Mouse (Mus musculus) megakaryocyte, adult 5-6 weeks (primary cell): ENCODE measurements around the gene Ppp2r3a. TPM values are rescaled to one million over a fixed set of nuclear protein-coding genes. Genes with fewer than 3 reads are reported as not detected.
A peak's percentile ranks its signal among the peaks of the same experiment; 100 is the strongest.

Source experiments
- ATAC-seq: 2 replicates; pipeline ENCODE4 v1.8.0; 2016; ENCODE audit warnings: mild to moderate bottlenecking, inconsistent platforms; ENCODE audit not compliant: poor library complexity, severe bottlenecking
- total RNA-seq, 2 experiments: library from RNA; stranded (forward) in 1 of 2; stranded (reverse) in 1 of 2; fragments of 153-499, 151-499 nt in 1 of 2; fragments of 221-1000, 200-1000 nt in 1 of 2; gene quantifications; 2 replicates each; pipeline versions ENCODE4 v1.2.3 to v1.2.4; 2015 to 2017

Gene Ppp2r3a
- total RNA-seq, 2 experiments from 2014 or later, result 3.5 to 5.6 TPM

GRCm38 (mm10) chr9:101253136-101253535 lies 1.5 kb upstream of the Ppp2r3a start:
- ATAC-seq, result no peak

GRCm38 (mm10) chr9:101252541-101252940 lies 946 bp upstream of the Ppp2r3a start:
- ATAC-seq, result no peak

GRCm38 (mm10) chr9:101250981-101251643 lies 483 bp downstream of the Ppp2r3a start:
- peak; percentile 75 for ATAC-seq

- ATAC-seq, result no peak
These were observed 1.1 kb downstream of the Ppp2r3a start for GRCm38 (mm10) chr9:101250486-101250885.

- no peak for ATAC-seq
These were observed 2.0 kb downstream of the Ppp2r3a start for GRCm38 (mm10) chr9:101249626-101250025.

GRCm38 (mm10) chr9:101247541-101247940 lies 4.1 kb downstream of the Ppp2r3a start:
- ATAC-seq, result no peak

GRCm38 (mm10) chr9:101245493-101245892 lies 6.1 kb downstream of the Ppp2r3a start:
- ATAC-seq, result no peak

GRCm38 (mm10) chr9:101243711-101244110 lies 7.9 kb downstream of the Ppp2r3a start:
- ATAC-seq, result no peak

GRCm38 (mm10) chr9:101240161-101240560 lies 11.4 kb downstream of the Ppp2r3a start:
- ATAC-seq, result no peak

GRCm38 (mm10) chr9:101235786-101236185 lies 15.8 kb downstream of the Ppp2r3a start:
- ATAC-seq, result no peak

- ATAC-seq, result peak; percentile 38; the same call in 1 of the 2 replicates
These were observed 19.6 kb downstream of the Ppp2r3a start for GRCm38 (mm10) chr9:101232034-101232433.

GRCm38 (mm10) chr9:101230028-101230427 lies 21.6 kb downstream of the Ppp2r3a start:
- peak; percentile 35; the same call in 1 of the 2 replicates for ATAC-seq

- ATAC-seq, result no peak
These were observed 22.7 kb downstream of the Ppp2r3a start for GRCm38 (mm10) chr9:101228892-101229291.

GRCm38 (mm10) chr9:101207984-101208383 lies 43.6 kb downstream of the Ppp2r3a start:
- no peak for ATAC-seq

GRCm38 (mm10) chr9:101206516-101206915 lies 45.1 kb downstream of the Ppp2r3a start:
- no peak for ATAC-seq

GRCm38 (mm10) chr9:101205216-101205615 lies 46.4 kb downstream of the Ppp2r3a start:
- ATAC-seq, result no peak

- no peak for ATAC-seq
These were observed 47.5 kb downstream of the Ppp2r3a start for GRCm38 (mm10) chr9:101204059-101204458.

- no peak for ATAC-seq
These were observed 51.0 kb downstream of the Ppp2r3a start for GRCm38 (mm10) chr9:101200627-101201026.

GRCm38 (mm10) chr9:101198804-101199203 lies 52.8 kb downstream of the Ppp2r3a start:
- no peak for ATAC-seq

- ATAC-seq, result no peak
These were observed 53.3 kb downstream of the Ppp2r3a start for GRCm38 (mm10) chr9:101198261-101198660.

GRCm38 (mm10) chr9:101181962-101182701 lies 69.5 kb downstream of the Ppp2r3a start:
- peak; percentile 81 for ATAC-seq

GRCm38 (mm10) chr9:101181291-101181690 lies 70.3 kb downstream of the Ppp2r3a start:
- no peak for ATAC-seq
